Mouse (Mus musculus): ENCODE results near the gene S100a5.

- TF ChIP-seq POLR2A (IDR thresholded peaks at IDR 0.05; ENCODE audit: extremely low read depth, insufficient read depth, low read length) (no peak), CTCF (IDR thresholded peaks at IDR 0.05; ENCODE audit: extremely low read depth, insufficient read depth, low read length) (no peak)
Observed at GRCm38 (mm10) chr3:90659364-90660044, 51.2 kb downstream of the S100a5 start.
